Mouse (Mus musculus): ENCODE measurements at regions not wholly inside any gene's neighbourhood (a gene's known extent, or its start where the extent isn't known, plus 50 kb on each side); places are given as distances from the start of the nearest gene placed in this dataset.
A peak's percentile ranks its signal among the peaks of the same experiment; 100 is the strongest.

GRCm38 (mm10) chr6:78599751-78600150 lies 131.1 kb upstream of the Reg3g start:
- DNase-seq = no peak

DNA sequence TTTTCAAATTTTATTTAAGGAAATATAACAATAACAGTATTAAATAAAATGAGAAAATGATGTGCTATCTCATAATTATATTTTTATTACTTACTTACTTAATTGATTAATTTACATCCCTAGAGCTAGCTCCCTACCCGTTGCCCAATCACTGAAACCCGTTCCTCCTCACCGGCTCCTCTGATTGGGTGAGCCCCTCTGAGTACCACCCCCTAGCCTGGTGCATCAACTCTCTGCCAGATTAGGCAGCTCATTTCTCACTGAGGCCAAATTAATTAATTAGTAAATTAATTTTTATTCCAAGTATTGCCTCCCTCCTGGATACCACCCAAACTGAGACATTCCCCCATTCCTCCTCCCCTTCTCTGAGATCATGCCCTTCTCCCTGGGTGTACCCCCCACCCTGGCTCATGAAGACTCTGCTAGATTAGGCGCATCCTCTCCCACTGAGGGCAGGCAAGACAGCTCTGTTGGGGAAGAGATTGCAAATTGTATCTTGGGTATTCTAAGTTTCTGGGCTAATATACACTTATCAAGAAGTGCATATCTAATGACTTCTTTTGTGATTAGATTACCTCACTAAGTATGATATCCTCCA lies 101.4 kb upstream of the Reg3g start:
- DNase-seq = no peak

DNA sequence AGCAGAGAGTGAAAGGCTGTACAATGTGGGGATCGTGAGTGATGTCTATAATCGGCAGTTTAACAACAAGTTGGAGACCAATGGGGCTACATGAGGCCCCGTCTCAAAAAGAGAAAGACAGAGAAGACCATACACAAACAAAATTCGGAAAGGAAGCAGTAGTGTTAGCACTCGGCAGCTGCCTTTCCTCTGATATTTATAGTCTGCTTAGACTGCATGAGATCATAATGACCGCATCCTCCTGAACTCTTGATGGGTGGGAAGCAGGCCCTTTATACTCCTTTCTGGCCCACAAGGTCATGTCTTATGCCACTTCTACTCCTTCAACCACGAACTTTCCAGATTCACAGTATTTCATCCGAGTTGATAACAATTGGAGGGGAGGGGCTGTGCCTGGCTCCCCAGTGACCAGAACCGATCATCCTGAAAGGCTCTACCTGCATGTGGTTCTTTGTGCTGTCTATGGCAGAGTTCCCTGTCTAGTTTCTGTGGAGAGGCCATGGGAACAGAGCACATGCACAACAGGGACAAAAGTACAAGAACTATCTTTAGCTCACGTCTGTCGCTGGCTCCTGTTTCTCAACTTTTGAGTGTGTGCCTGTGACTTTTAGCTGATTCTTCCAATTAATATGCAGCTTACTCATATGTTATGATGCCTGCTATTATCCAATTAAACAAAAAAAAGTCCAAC lies 84.5 kb upstream of the Reg3g start:
- DNase-seq = no peak

GRCm38 (mm10) chr6:78552353-78552698 lies 83.7 kb upstream of the Reg3g start:
- DNase-seq = no peak

DNA sequence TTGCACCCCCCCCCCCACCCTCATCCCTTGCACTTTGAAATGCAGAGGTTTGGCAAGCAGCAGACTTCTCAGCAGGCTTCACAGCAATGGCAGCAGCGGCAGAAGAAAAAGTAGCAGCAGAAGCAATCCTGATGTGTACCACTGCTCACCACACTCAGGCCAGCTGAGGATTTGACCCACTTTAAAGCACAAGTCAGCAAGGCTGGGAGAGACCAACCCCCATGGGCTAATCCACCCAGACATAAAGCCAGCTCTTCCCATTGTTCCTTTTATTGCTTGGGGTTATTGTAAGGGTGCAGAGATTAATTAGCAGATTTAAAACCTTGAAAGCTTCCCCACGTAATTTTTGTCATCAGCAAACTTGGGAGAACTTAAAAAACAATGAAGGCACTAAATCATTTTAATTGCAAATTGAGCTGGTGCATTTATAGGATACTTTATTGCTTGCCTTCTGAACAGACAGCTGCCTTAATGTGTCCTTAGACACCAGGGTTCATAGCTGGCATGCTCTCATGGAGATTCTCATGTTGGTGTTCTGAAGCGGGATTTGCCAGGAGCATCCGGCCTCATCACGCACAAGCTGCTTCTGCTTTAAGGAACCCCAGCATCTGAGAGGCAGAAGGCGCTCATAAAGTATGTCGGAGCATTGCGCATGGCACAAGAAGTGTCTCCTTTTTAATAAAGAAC lies 83.1 kb upstream of the Reg3g start:
- no peak for DNase-seq

GRCm38 (mm10) chr6:78548476-78548875 lies 79.8 kb upstream of the Reg3g start:
- DNase-seq = no peak

GRCm38 (mm10) chr6:78547721-78548120 lies 79.0 kb upstream of the Reg3g start:
- no peak for DNase-seq

DNA sequence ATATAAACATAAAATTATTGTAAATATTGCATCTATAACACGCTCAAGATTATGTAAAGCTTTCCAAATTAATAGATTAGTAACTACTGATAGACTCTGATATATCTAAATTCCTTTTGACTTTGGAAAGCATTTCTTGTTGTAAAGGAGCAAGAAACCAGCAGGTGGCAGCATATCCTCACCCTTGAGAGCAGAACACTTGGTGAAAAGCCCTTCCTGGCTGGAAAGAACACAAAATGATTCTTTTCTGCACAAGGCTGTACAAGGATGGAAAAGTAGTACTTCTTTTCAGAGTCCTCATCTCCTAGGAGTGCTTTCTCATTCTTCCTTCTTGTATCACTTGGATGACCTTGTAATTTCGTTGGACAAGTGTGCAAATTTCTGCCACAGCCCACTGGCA lies 75.6 kb upstream of the Reg3g start:
- peak; percentile 58 for DNase-seq

GRCm38 (mm10) chr6:78537476-78537875 lies 68.8 kb upstream of the Reg3g start:
- DNase-seq = no peak

GRCm38 (mm10) chr6:78526986-78527762 lies 58.5 kb upstream of the Reg3g start:
- no peak for DNase-seq

Data from lung, postnatal 10 days (tissue).